Mouse (Mus musculus) embryonic fibroblast, embryonic 13.5 days (primary cell): ENCODE measurements around the gene Sipa1l3. TPM values are rescaled to one million over a fixed set of nuclear protein-coding genes. Genes with fewer than 3 reads are reported as not detected.

Experiments
- H3K27ac ChIP-seq: 2 replicates; pipeline ENCODE4 v1.5.1; 2012; ENCODE audit warnings: low read length, control low read depth, inconsistent platforms; ENCODE audit not compliant: insufficient read depth
- H3K4me1 ChIP-seq: 2 replicates; pipeline ENCODE4 v1.6.1; 2011; ENCODE audit warnings: low read length; ENCODE audit not compliant: control insufficient read depth, insufficient read depth
- H3K4me3 ChIP-seq: 2 replicates; pipeline ENCODE4 v1.5.1; 2011; ENCODE audit warnings: mild to moderate bottlenecking, control low read depth, low read length; ENCODE audit not compliant: insufficient read depth
- CTCF ChIP-seq: IDR thresholded peaks from 2 replicates; pipeline ENCODE4 v1.5.1; 2011; ENCODE audit warnings: mild to moderate bottlenecking, control low read depth, low read length, moderate library complexity, borderline replicate concordance; ENCODE audit not compliant: insufficient read depth
- POLR2A ChIP-seq: IDR thresholded peaks from 2 replicates; pipeline ENCODE4 v1.6.1; 2011; ENCODE audit warnings: low read depth, mild to moderate bottlenecking, control low read depth, low read length, moderate library complexity
- polyA plus RNA-seq: library from polyadenylated mRNA; stranded (reverse); fragments of >200 nt; gene quantifications from 2 replicates; pipeline ENCODE4 v1.2.4, GENCODE M21; 2011; ENCODE audit warnings: low read depth; ENCODE audit not compliant: missing spikeins, insufficient read length

The Sipa1l3 gene
- polyA plus RNA-seq, 1 experiment = 22.0 TPM

- Histone ChIP-seq H3K4me3 (no peak overlapping the region), H3K4me1 (peaks cover 9% of the 10 kb centered on the region), H3K27ac (no peak overlapping the region)
- no peak for TF ChIP-seq CTCF
- no peak for TF ChIP-seq POLR2A
Observed at GRCm38 (mm10) chr7:29424690-29425089, 93.8 kb downstream of the Sipa1l3 start.

- H3K4me3 ChIP-seq = no peak overlapping the region
- no peak overlapping the region for H3K27ac ChIP-seq
- TF ChIP-seq CTCF = no peak
- TF ChIP-seq POLR2A = no peak
- H3K4me1 ChIP-seq = peaks cover 11% of the 10 kb centered on the region
Observed at GRCm38 (mm10) chr7:29421909-29422244, 96.6 kb downstream of the Sipa1l3 start.

- no peak overlapping the region for H3K27ac ChIP-seq
- TF ChIP-seq CTCF = no peak
- TF ChIP-seq POLR2A = no peak
- H3K4me3 ChIP-seq = no peak overlapping the region
Observed at GRCm38 (mm10) chr7:29421240-29421908, 97.1 kb downstream of the Sipa1l3 start.

GRCm38 (mm10) chr7:29419836-29420235, 98.6 kb downstream of the Sipa1l3 start:
- peaks cover 11% of the 10 kb centered on the region for H3K4me1 ChIP-seq

More at GRCm38 (mm10) chr7:29421240-29421908, 97.1 kb downstream of the Sipa1l3 start:
- H3K4me1 ChIP-seq = peaks cover 11% of the 10 kb centered on the region

GRCm38 (mm10) chr7:29418231-29418630, 100.2 kb downstream of the Sipa1l3 start:
- Histone ChIP-seq H3K4me1 (peaks cover 6% of the 10 kb centered on the region), H3K27ac (no peak overlapping the region), H3K4me3 (no peak overlapping the region)
- TF ChIP-seq POLR2A = no peak
- TF ChIP-seq CTCF = no peak

More at GRCm38 (mm10) chr7:29419836-29420235, 98.6 kb downstream of the Sipa1l3 start:
- TF ChIP-seq POLR2A (no peak), CTCF (no peak)
- no peak overlapping the region for H3K4me3 ChIP-seq
- H3K27ac ChIP-seq = no peak overlapping the region

GRCm38 (mm10) chr7:29417332-29418069, 100.9 kb downstream of the Sipa1l3 start:
- Histone ChIP-seq H3K4me1 (peaks cover 6% of the 10 kb centered on the region), H3K4me3 (no peak overlapping the region), H3K27ac (no peak overlapping the region)
- no peak for TF ChIP-seq POLR2A
- TF ChIP-seq CTCF = no peak

- no peak for TF ChIP-seq CTCF
- TF ChIP-seq POLR2A = no peak
- Histone ChIP-seq H3K27ac (no peak overlapping the region), H3K4me3 (no peak overlapping the region), H3K4me1 (peaks cover 3% of the 10 kb centered on the region)
Observed at GRCm38 (mm10) chr7:29416906-29417305, 101.5 kb downstream of the Sipa1l3 start.

- no peak overlapping the region for H3K27ac ChIP-seq
- peaks cover 11% of the 10 kb centered on the region; the same call in 1 of the 2 replicates for H3K4me1 ChIP-seq
- TF ChIP-seq POLR2A = no peak
- H3K4me3 ChIP-seq = no peak overlapping the region
Observed at GRCm38 (mm10) chr7:29411838-29412580, 106.4 kb downstream of the Sipa1l3 start.

- no peak overlapping the region for H3K27ac ChIP-seq
- H3K4me3 ChIP-seq = no peak overlapping the region
- H3K4me1 ChIP-seq = peaks cover 11% of the 10 kb centered on the region; the same call in 1 of the 2 replicates
- TF ChIP-seq POLR2A (no peak), CTCF (no peak)
Observed at GRCm38 (mm10) chr7:29411216-29411816, 107.1 kb downstream of the Sipa1l3 start.

GRCm38 (mm10) chr7:29410402-29410801, 108.0 kb downstream of the Sipa1l3 start:
- H3K4me1 ChIP-seq = peaks cover 11% of the 10 kb centered on the region; the same call in 1 of the 2 replicates
- no peak overlapping the region for H3K27ac ChIP-seq
- no peak overlapping the region for H3K4me3 ChIP-seq
- TF ChIP-seq CTCF (no peak), POLR2A (no peak)
